Mouse (Mus musculus): ENCODE measurements around the gene Gjd3. TPM values are rescaled to one million over a fixed set of nuclear protein-coding genes. Genes with fewer than 3 reads are reported as not detected.

The Gjd3 gene
- polyA plus RNA-seq (2014; fragmentation: Illumina TruSeq; extraction: RNeasy Lipid Tissue Mini Kit (QIAGEN cat#74804); ENCODE audit: low read depth, low replicate concordance) = not detected

DNA sequence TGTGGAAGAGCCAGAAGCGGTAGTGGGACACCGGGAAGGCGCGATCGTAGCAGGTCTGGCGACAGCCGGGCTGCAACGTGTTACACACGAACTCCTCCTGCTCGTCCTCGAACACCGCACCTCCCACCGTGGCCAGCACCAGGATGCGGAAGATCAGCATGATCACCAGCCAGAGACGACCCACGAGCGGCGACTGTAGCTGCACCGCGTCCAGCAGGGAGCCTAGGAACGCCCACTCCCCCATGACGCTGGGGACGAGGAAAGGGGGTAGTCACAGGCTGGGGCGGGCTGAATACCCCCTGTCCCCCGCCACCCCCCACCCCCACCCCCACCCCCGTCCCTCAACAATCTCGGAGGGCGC lies at the start of gene Gjd3:
Gene Gjd3 (minus strand): TSS at position 244 of the 361 bp plus-strand sequence.

GRCm38 (mm10) chr11:99023500-99024467 lies 41.0 kb upstream of the Gjd3 start, which contains the start of gene Top2a:
Top2a (minus strand) TSS chr11:99024189.

Other genes starting within 250 kb of the Gjd3 start
- 2.9 TPM for gene Thra, start 242.4 kb downstream of the Gjd3 start, polyA plus RNA-seq (2014; fragmentation: Illumina TruSeq; extraction: RNeasy Lipid Tissue Mini Kit (QIAGEN cat#74804); ENCODE audit: low read depth, low replicate concordance)
- 0.81 TPM for gene Nr1d1, start 207.7 kb downstream of the Gjd3 start, polyA plus RNA-seq (2014; fragmentation: Illumina TruSeq; extraction: RNeasy Lipid Tissue Mini Kit (QIAGEN cat#74804); ENCODE audit: low read depth, low replicate concordance)
- gene Msl1, start 187.5 kb downstream of the Gjd3 start, polyA plus RNA-seq (2014; fragmentation: Illumina TruSeq; extraction: RNeasy Lipid Tissue Mini Kit (QIAGEN cat#74804); ENCODE audit: low read depth, low replicate concordance) = 270 TPM
- 18.6 TPM for gene Casc3, start 178.1 kb downstream of the Gjd3 start, polyA plus RNA-seq (2014; fragmentation: Illumina TruSeq; extraction: RNeasy Lipid Tissue Mini Kit (QIAGEN cat#74804); ENCODE audit: low read depth, low replicate concordance)
- gene Rapgefl1, start 146.2 kb downstream of the Gjd3 start, polyA plus RNA-seq (2014; fragmentation: Illumina TruSeq; extraction: RNeasy Lipid Tissue Mini Kit (QIAGEN cat#74804); ENCODE audit: low read depth, low replicate concordance) = 0.34 TPM
- gene Wipf2, start 119.4 kb downstream of the Gjd3 start, polyA plus RNA-seq (2014; fragmentation: Illumina TruSeq; extraction: RNeasy Lipid Tissue Mini Kit (QIAGEN cat#74804); ENCODE audit: low read depth, low replicate concordance) = 3.8 TPM
- 3.9 TPM for gene Cdc6, start 75.2 kb downstream of the Gjd3 start, polyA plus RNA-seq (2014; fragmentation: Illumina TruSeq; extraction: RNeasy Lipid Tissue Mini Kit (QIAGEN cat#74804); ENCODE audit: low read depth, low replicate concordance)
- 1.3 TPM for gene Rara, start 55.2 kb downstream of the Gjd3 start, polyA plus RNA-seq (2014; fragmentation: Illumina TruSeq; extraction: RNeasy Lipid Tissue Mini Kit (QIAGEN cat#74804); ENCODE audit: low read depth, low replicate concordance)
- gene Top2a, start 41.2 kb upstream of the Gjd3 start, polyA plus RNA-seq (2014; fragmentation: Illumina TruSeq; extraction: RNeasy Lipid Tissue Mini Kit (QIAGEN cat#74804); ENCODE audit: low read depth, low replicate concordance) = 171 TPM
- gene Igfbp4, start 58.2 kb upstream of the Gjd3 start, polyA plus RNA-seq (2014; fragmentation: Illumina TruSeq; extraction: RNeasy Lipid Tissue Mini Kit (QIAGEN cat#74804); ENCODE audit: low read depth, low replicate concordance) = 3.0 TPM
- gene Tns4, start 106.3 kb upstream of the Gjd3 start, polyA plus RNA-seq (2014; fragmentation: Illumina TruSeq; extraction: RNeasy Lipid Tissue Mini Kit (QIAGEN cat#74804); ENCODE audit: low read depth, low replicate concordance) = 0.04 TPM
- 0.83 TPM for gene Ccr7, start 172.1 kb upstream of the Gjd3 start, polyA plus RNA-seq (2014; fragmentation: Illumina TruSeq; extraction: RNeasy Lipid Tissue Mini Kit (QIAGEN cat#74804); ENCODE audit: low read depth, low replicate concordance)
- gene Smarce1, start 248.0 kb upstream of the Gjd3 start, polyA plus RNA-seq (2014; fragmentation: Illumina TruSeq; extraction: RNeasy Lipid Tissue Mini Kit (QIAGEN cat#74804); ENCODE audit: low read depth, low replicate concordance) = 147 TPM